Mouse (Mus musculus): Measurements from ENCODE around the gene Bach2. TPM values are rescaled to one million over a fixed set of nuclear protein-coding genes. Genes with fewer than 3 reads are reported as not detected.

Bach2 gene
- total and polyA plus RNA-seq, 2 experiments from 2014 or later = 16.0 to 19.0 TPM

GRCm38 (mm10) chr4:32525000-32525399 is 286.4 kb downstream of the Bach2 start:
- ATAC-seq (no peak), DNase-seq (no peak)
- WGBS = 77% methylated on average over 5 of the region's 5 CpGs
- Histone ChIP-seq H3K9ac (no peak overlapping the region), H3K4me3 (ENCODE audit: low read depth, low read length) (no peak overlapping the region), H3K4me2 (ENCODE audit: low read depth) (no peak overlapping the region), H3K27me3 (ENCODE audit: insufficient read depth, low read length) (no peaks in the 10 kb centered on the region), H3K27ac (ENCODE audit: low read depth, low read length) (no peak overlapping the region), H3K36me3 (ENCODE audit: insufficient read depth) (no peaks in the 10 kb centered on the region), H3K9me3 (ENCODE audit: low read length) (no peaks in the 10 kb centered on the region), H3K4me1 (ENCODE audit: insufficient read depth) (peaks cover 8% of the 10 kb centered on the region; the same call in 1 of the 2 replicates)
- no peak for TF ChIP-seq CTCF (IDR thresholded peaks at IDR 0.05; ENCODE audit: low read depth)

GRCm38 (mm10) chr4:32526228-32526836 is 287.7 kb downstream of the Bach2 start:
- Histone ChIP-seq H3K27ac (ENCODE audit: low read depth, low read length) (no peak overlapping the region), H3K9ac (no peak overlapping the region), H3K27me3 (ENCODE audit: insufficient read depth, low read length) (no peaks in the 10 kb centered on the region), H3K4me2 (ENCODE audit: low read depth) (no peak overlapping the region), H3K4me3 (ENCODE audit: low read depth, low read length) (no peak overlapping the region), H3K9me3 (ENCODE audit: low read length) (no peaks in the 10 kb centered on the region), H3K4me1 (ENCODE audit: insufficient read depth) (peaks cover 20% of the 10 kb centered on the region), H3K36me3 (ENCODE audit: insufficient read depth) (no peaks in the 10 kb centered on the region)
- DNase-seq = no peak
- no peak for ATAC-seq
- WGBS = 54% methylated on average over 9 of the region's 9 CpGs
- no peak for TF ChIP-seq CTCF (IDR thresholded peaks at IDR 0.05; ENCODE audit: low read depth)

- DNase-seq (no peak), ATAC-seq (no peak)
- Histone ChIP-seq H3K9ac (no peak overlapping the region), H3K9me3 (ENCODE audit: low read length) (no peaks in the 10 kb centered on the region), H3K4me3 (ENCODE audit: low read depth, low read length) (no peak overlapping the region), H3K27ac (ENCODE audit: low read depth, low read length) (peak overlapping the region; percentile 76), H3K4me2 (ENCODE audit: low read depth) (no peak overlapping the region), H3K36me3 (ENCODE audit: insufficient read depth) (no peaks in the 10 kb centered on the region), H3K4me1 (ENCODE audit: insufficient read depth) (peaks cover 30% of the 10 kb centered on the region), H3K27me3 (ENCODE audit: insufficient read depth, low read length) (no peaks in the 10 kb centered on the region)
- TF ChIP-seq CTCF (IDR thresholded peaks at IDR 0.05; ENCODE audit: low read depth) = no peak
- 67% methylated on average over 17 of the region's 17 CpGs for WGBS
Observed at GRCm38 (mm10) chr4:32529443-32529995, 290.9 kb downstream of the Bach2 start.

GRCm38 (mm10) chr4:32530421-32530920 is 291.9 kb downstream of the Bach2 start:
- ATAC-seq (no peak), DNase-seq (no peak)
- H3K4me2 ChIP-seq (ENCODE audit: low read depth) = peak overlapping the region; percentile 45
- no peaks in the 10 kb centered on the region for H3K9me3 ChIP-seq (ENCODE audit: low read length)
- 17% methylated on average over 9 of the region's 9 CpGs for WGBS
- H3K27ac ChIP-seq (ENCODE audit: low read depth, low read length) = peak overlapping the region; percentile 76
- H3K4me1 ChIP-seq (ENCODE audit: insufficient read depth) = peaks cover 30% of the 10 kb centered on the region
- no peaks in the 10 kb centered on the region for H3K27me3 ChIP-seq (ENCODE audit: insufficient read depth, low read length)
- H3K9ac ChIP-seq = peak overlapping the region; percentile 42
- H3K4me3 ChIP-seq (ENCODE audit: low read depth, low read length) = peak overlapping the region; percentile 20
- H3K36me3 ChIP-seq (ENCODE audit: insufficient read depth) = no peaks in the 10 kb centered on the region
- TF ChIP-seq CTCF (IDR thresholded peaks at IDR 0.05; ENCODE audit: low read depth) = 0 out of 2 replicates have a peak, but pooled peaks have one; percentile 16

- peak; percentile 77 for ATAC-seq
- WGBS = 5% methylated on average over 28 of the region's 28 CpGs
- Histone ChIP-seq H3K4me3 (ENCODE audit: low read depth, low read length) (peak overlapping the region; percentile 20), H3K4me1 (ENCODE audit: insufficient read depth) (peaks cover 30% of the 10 kb centered on the region), H3K36me3 (ENCODE audit: insufficient read depth) (no peaks in the 10 kb centered on the region), H3K9ac (peak overlapping the region; percentile 42), H3K27me3 (ENCODE audit: insufficient read depth, low read length) (no peaks in the 10 kb centered on the region), H3K27ac (ENCODE audit: low read depth, low read length) (peak overlapping the region; percentile 76), H3K4me2 (ENCODE audit: low read depth) (peak overlapping the region; percentile 45), H3K9me3 (ENCODE audit: low read length) (no peaks in the 10 kb centered on the region)
- peak; percentile 80 for DNase-seq
- no peak for TF ChIP-seq CTCF (IDR thresholded peaks at IDR 0.05; ENCODE audit: low read depth)
Observed at GRCm38 (mm10) chr4:32530921-32531846, 292.6 kb downstream of the Bach2 start.

GRCm38 (mm10) chr4:32532079-32532478 is 293.5 kb downstream of the Bach2 start:
- Histone ChIP-seq H3K4me1 (ENCODE audit: insufficient read depth) (peaks cover 24% of the 10 kb centered on the region), H3K4me2 (ENCODE audit: low read depth) (peak overlapping the region; percentile 45; the same call in 1 of the 2 replicates), H3K27me3 (ENCODE audit: insufficient read depth, low read length) (no peaks in the 10 kb centered on the region), H3K9me3 (ENCODE audit: low read length) (no peaks in the 10 kb centered on the region), H3K36me3 (ENCODE audit: insufficient read depth) (no peaks in the 10 kb centered on the region), H3K9ac (peak overlapping the region; percentile 42), H3K27ac (ENCODE audit: low read depth, low read length) (peak overlapping the region; percentile 76), H3K4me3 (ENCODE audit: low read depth, low read length) (no peak overlapping the region)
- ATAC-seq (peak; percentile 2; the same call in 1 of the 2 replicates), DNase-seq (peak; percentile 47)
- TF ChIP-seq CTCF (IDR thresholded peaks at IDR 0.05; ENCODE audit: low read depth) = no peak
- 32% methylated on average over 8 of the region's 8 CpGs for WGBS
